Mouse (Mus musculus): ENCODE measurements around the gene Dusp28. TPM values are rescaled to one million over a fixed set of nuclear protein-coding genes. Genes with fewer than 3 reads are reported as not detected.

The Dusp28 gene
- total RNA-seq, 1 experiment: 4.8 TPM

GRCm38 (mm10) chr1:92935054-92935962 lies 28.5 kb downstream of the Dusp28 start:
- Histone ChIP-seq H3K36me3 (ENCODE audit: control insufficient read depth, insufficient read depth, low read length, poor library complexity, severe bottlenecking) (peaks cover 14% of the 10 kb centered on the region; the same call in 1 of the 2 replicates), H3K27ac (ENCODE audit: insufficient read depth, low read depth, low read length, poor library complexity, severe bottlenecking) (no peak overlapping the region), H3K9me3 (ENCODE audit: control insufficient read depth, insufficient read depth, low read depth, low read length) (no peaks in the 10 kb centered on the region), H3K9ac (ENCODE audit: insufficient read depth, low read depth, low read length, poor library complexity, severe bottlenecking) (peak overlapping the region; percentile 74), H3K4me1 (ENCODE audit: control insufficient read depth in 2 of 2, insufficient read depth in 2 of 2, low read length in 2 of 2, poor library complexity in 1 of 2) (peaks cover 0 to 3% of the 10 kb centered on the region in 2 experiments; a peak in 1 of 4 replicates), H3K4me3 (ENCODE audit: insufficient read depth in 1 of 2, low read depth in 1 of 2, low read length in 2 of 2, poor library complexity in 1 of 2, severe bottlenecking in 1 of 2) (peak overlapping the region; percentile 72 to 77)
- TF ChIP-seq ZNF384 (IDR thresholded peaks at IDR 0.05; ENCODE audit: low read depth, low read length): 0 out of 2 replicates have a peak, but pooled peaks have one; percentile 57
- no peak for TF ChIP-seq ZC3H11A (IDR thresholded peaks at IDR 0.05; ENCODE audit: borderline replicate concordance, low read depth, low read length)
- TF ChIP-seq HCFC1 (IDR thresholded peaks at IDR 0.05; ENCODE audit: borderline replicate concordance, insufficient read depth, low read length): no peak
- TF ChIP-seq CHD2 (IDR thresholded peaks at IDR 0.05; ENCODE audit: low read depth, low read length): no peak
- no peak for DNase-seq (ENCODE audit: low read depth, low spot score)
- in situ Hi-C loops (cut with MboI; ENCODE audit: low sequenced_read_pairs in 2 of 2, unreplicated experiment in 2 of 2): no loop called here

- Histone ChIP-seq H3K36me3 (ENCODE audit: control insufficient read depth, insufficient read depth, low read length, poor library complexity, severe bottlenecking) (peaks cover 14% of the 10 kb centered on the region; the same call in 1 of the 2 replicates), H3K27ac (ENCODE audit: insufficient read depth, low read depth, low read length, poor library complexity, severe bottlenecking) (no peak overlapping the region), H3K4me1 (ENCODE audit: control insufficient read depth in 2 of 2, insufficient read depth in 2 of 2, low read length in 2 of 2, poor library complexity in 1 of 2) (peaks cover 0 to 3% of the 10 kb centered on the region in 2 experiments; a peak in 1 of 4 replicates), H3K9me3 (ENCODE audit: control insufficient read depth, insufficient read depth, low read depth, low read length) (no peaks in the 10 kb centered on the region), H3K9ac (ENCODE audit: insufficient read depth, low read depth, low read length, poor library complexity, severe bottlenecking) (no peak overlapping the region), H3K4me3 (ENCODE audit: insufficient read depth in 1 of 2, low read depth in 1 of 2, low read length in 2 of 2, poor library complexity in 1 of 2, severe bottlenecking in 1 of 2) (no peak overlapping the region)
- in situ Hi-C loops (cut with MboI; ENCODE audit: low sequenced_read_pairs in 2 of 2, unreplicated experiment in 2 of 2): no loop called here
- DNase-seq (ENCODE audit: low read depth, low spot score): no peak
- no peak for TF ChIP-seq CHD2 (IDR thresholded peaks at IDR 0.05; ENCODE audit: low read depth, low read length)
- TF ChIP-seq MAFK (IDR thresholded peaks at IDR 0.05; ENCODE audit: insufficient read depth, low read depth, low read length): no peak
- TF ChIP-seq HCFC1 (IDR thresholded peaks at IDR 0.05; ENCODE audit: borderline replicate concordance, insufficient read depth, low read length): no peak
- TF ChIP-seq ZNF384 (IDR thresholded peaks at IDR 0.05; ENCODE audit: low read depth, low read length): no peak
- TF ChIP-seq ZC3H11A (IDR thresholded peaks at IDR 0.05; ENCODE audit: borderline replicate concordance, low read depth, low read length): no peak
Measured at GRCm38 (mm10) chr1:92935977-92936376, 29.2 kb downstream of the Dusp28 start.

GRCm38 (mm10) chr1:92936467-92936866 lies 29.7 kb downstream of the Dusp28 start:
- Histone ChIP-seq H3K36me3 (ENCODE audit: control insufficient read depth, insufficient read depth, low read length, poor library complexity, severe bottlenecking) (peaks cover 15% of the 10 kb centered on the region; the same call in 1 of the 2 replicates), H3K4me3 (ENCODE audit: insufficient read depth in 1 of 2, low read depth in 1 of 2, low read length in 2 of 2, poor library complexity in 1 of 2, severe bottlenecking in 1 of 2) (no peak overlapping the region), H3K4me1 (ENCODE audit: control insufficient read depth in 2 of 2, insufficient read depth in 2 of 2, low read length in 2 of 2, poor library complexity in 1 of 2) (peaks cover 0 to 3% of the 10 kb centered on the region in 2 experiments; a peak in 1 of 4 replicates), H3K27ac (ENCODE audit: insufficient read depth, low read depth, low read length, poor library complexity, severe bottlenecking) (no peak overlapping the region), H3K9me3 (ENCODE audit: control insufficient read depth, insufficient read depth, low read depth, low read length) (no peaks in the 10 kb centered on the region), H3K9ac (ENCODE audit: insufficient read depth, low read depth, low read length, poor library complexity, severe bottlenecking) (no peak overlapping the region)
- in situ Hi-C loops (cut with MboI; ENCODE audit: low sequenced_read_pairs in 2 of 2, unreplicated experiment in 2 of 2): no loop called here
- no peak for DNase-seq (ENCODE audit: low read depth, low spot score)
- TF ChIP-seq ZNF384 (IDR thresholded peaks at IDR 0.05; ENCODE audit: low read depth, low read length): no peak
- no peak for TF ChIP-seq CHD2 (IDR thresholded peaks at IDR 0.05; ENCODE audit: low read depth, low read length)
- TF ChIP-seq MAFK (IDR thresholded peaks at IDR 0.05; ENCODE audit: insufficient read depth, low read depth, low read length): no peak
- no peak for TF ChIP-seq ZC3H11A (IDR thresholded peaks at IDR 0.05; ENCODE audit: borderline replicate concordance, low read depth, low read length)
- no peak for TF ChIP-seq HCFC1 (IDR thresholded peaks at IDR 0.05; ENCODE audit: borderline replicate concordance, insufficient read depth, low read length)

- TF ChIP-seq MAFK (IDR thresholded peaks at IDR 0.05; ENCODE audit: insufficient read depth, low read depth, low read length): no peak
- no peak for TF ChIP-seq CHD2 (IDR thresholded peaks at IDR 0.05; ENCODE audit: low read depth, low read length)
- no peak for TF ChIP-seq ZC3H11A (IDR thresholded peaks at IDR 0.05; ENCODE audit: borderline replicate concordance, low read depth, low read length)
- TF ChIP-seq HCFC1 (IDR thresholded peaks at IDR 0.05; ENCODE audit: borderline replicate concordance, insufficient read depth, low read length): no peak
- no peak for DNase-seq (ENCODE audit: low read depth, low spot score)
- Histone ChIP-seq H3K9me3 (ENCODE audit: control insufficient read depth, insufficient read depth, low read depth, low read length) (no peaks in the 10 kb centered on the region), H3K9ac (ENCODE audit: insufficient read depth, low read depth, low read length, poor library complexity, severe bottlenecking) (no peak overlapping the region), H3K4me1 (ENCODE audit: control insufficient read depth in 2 of 2, insufficient read depth in 2 of 2, low read length in 2 of 2, poor library complexity in 1 of 2) (peaks cover 0 to 3% of the 10 kb centered on the region in 2 experiments; a peak in 1 of 4 replicates), H3K4me3 (ENCODE audit: insufficient read depth in 1 of 2, low read depth in 1 of 2, low read length in 2 of 2, poor library complexity in 1 of 2, severe bottlenecking in 1 of 2) (no peak overlapping the region), H3K36me3 (ENCODE audit: control insufficient read depth, insufficient read depth, low read length, poor library complexity, severe bottlenecking) (peaks cover 15% of the 10 kb centered on the region; the same call in 1 of the 2 replicates), H3K27ac (ENCODE audit: insufficient read depth, low read depth, low read length, poor library complexity, severe bottlenecking) (no peak overlapping the region)
- in situ Hi-C loops (cut with MboI; ENCODE audit: low sequenced_read_pairs in 2 of 2, unreplicated experiment in 2 of 2): no loop called here
Measured at GRCm38 (mm10) chr1:92937797-92938196, 31.0 kb downstream of the Dusp28 start.

Data from ES-E14 (cell line).